Mouse (Mus musculus) thymus, postnatal 0 days (tissue): ENCODE results near the gene Ulk4. TPM values are rescaled to one million over a fixed set of nuclear protein-coding genes. Genes with fewer than 3 reads are reported as not detected.

Experiments
- DNase-seq: peaks from one replicate; pipeline ENCODE4 v3.0.0-alpha.2; 2015; ENCODE audit warnings: low spot score
- polyA plus RNA-seq: library from polyadenylated mRNA; unstranded; fragments of >200 nt; fragmentation: Nextera tagmentation; extraction: Ambion mirVana; gene quantifications from 2 replicates; pipeline ENCODE4 v1.2.1, GENCODE M21; 2015

The Ulk4 gene
- polyA plus RNA-seq, 1 experiment from 2014 or later: 55.5 TPM

- no peak for DNase-seq
These were observed 19.9 kb downstream of the Ulk4 start for GRCm38 (mm10) chr9:121257106-121257505.

- DNase-seq: no peak
These were observed 22.2 kb downstream of the Ulk4 start for GRCm38 (mm10) chr9:121254761-121255160.

DNA sequence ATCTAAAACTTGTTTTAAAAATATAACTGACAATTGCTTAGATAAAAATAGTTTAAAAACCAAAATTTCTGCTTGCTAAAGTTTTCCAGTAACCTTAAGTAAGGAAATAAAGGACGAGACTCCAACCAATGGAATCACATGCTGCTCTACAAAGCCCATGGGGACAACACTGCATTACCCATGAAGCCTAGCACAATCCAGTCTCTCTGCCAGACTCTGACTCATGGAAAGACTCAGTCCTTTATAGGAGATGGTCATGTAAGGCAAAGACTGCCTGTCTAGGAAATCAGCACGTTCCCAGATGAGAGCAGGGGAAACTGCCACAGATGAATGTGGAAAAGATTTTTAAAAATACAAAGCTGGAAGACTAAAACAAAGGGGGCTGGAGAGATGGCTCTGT lies 23.0 kb downstream of the Ulk4 start:
- no peak for DNase-seq

DNA sequence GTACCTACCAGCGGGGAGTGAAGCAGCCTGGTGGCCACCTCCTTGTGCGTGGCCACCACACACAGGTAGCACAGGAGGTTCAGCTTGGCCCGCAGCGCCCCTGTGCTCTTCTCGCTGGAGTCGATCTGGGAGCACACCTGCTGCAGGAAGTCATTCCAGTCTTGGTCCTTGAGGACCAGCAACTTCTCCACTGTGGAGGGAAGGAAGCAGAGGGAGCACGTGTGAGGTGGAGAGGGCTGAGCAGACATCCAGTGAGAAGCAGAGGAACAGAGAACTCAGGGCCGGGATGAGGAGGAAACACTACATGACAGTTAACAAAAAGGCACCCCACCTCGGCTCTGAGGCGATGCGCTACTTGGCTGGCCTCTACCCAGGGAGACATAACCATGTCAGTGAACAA lies 26.1 kb downstream of the Ulk4 start:
- no peak for DNase-seq

GRCm38 (mm10) chr9:121249805-121250204 lies 27.2 kb downstream of the Ulk4 start:
- no peak for DNase-seq

- peak; percentile 85 for DNase-seq
These were observed 28.8 kb downstream of the Ulk4 start for GRCm38 (mm10) chr9:121247956-121248775.

- DNase-seq: no peak
These were observed 29.9 kb downstream of the Ulk4 start for GRCm38 (mm10) chr9:121247047-121247446.

DNA sequence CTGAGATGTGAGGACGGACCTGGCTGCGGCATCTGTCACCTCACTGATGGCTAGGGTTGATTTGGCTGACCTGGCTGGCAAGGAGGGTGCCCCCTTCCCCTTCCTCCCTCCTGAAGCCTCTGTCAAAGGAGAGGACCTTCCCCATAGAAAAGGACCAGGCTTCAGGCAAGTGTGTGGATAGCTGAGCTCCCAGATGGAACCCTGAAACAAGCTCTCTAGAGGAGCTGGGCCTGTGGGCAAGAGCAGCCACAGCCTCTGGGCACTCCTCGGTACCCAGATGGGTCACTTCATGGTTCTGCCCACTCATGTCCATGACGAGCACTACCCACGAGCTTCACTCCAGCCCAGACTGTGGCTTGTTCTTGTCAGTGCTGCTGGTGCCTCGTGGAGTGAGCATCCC lies 34.7 kb downstream of the Ulk4 start:
- no peak for DNase-seq

- no peak for DNase-seq
These were observed 35.2 kb downstream of the Ulk4 start for GRCm38 (mm10) chr9:121241806-121242205.

- DNase-seq: no peak
These were observed 35.6 kb downstream of the Ulk4 start for GRCm38 (mm10) chr9:121241366-121241765.

DNA sequence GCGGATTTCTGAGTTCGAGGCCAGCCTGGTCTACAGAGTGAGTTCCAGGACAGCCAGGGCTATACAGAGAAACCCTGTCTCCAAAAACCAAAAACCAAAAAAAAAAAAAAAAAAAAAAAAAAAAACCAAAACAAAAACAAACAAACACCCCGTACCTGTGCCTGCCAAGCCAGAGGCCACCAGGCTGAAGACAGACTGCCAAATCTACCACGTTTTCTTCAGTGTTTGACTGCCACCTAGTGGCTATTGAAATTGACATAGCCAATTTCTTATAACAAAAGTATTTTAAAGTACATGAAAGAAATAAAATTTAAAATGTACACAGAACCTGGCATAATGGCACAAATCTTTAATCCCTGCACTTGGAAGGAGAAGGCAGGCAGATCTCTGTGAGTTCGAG lies 36.8 kb downstream of the Ulk4 start:
- DNase-seq: peak; percentile 73

- DNase-seq: no peak
These were observed 37.4 kb downstream of the Ulk4 start for GRCm38 (mm10) chr9:121239571-121239970.

DNA sequence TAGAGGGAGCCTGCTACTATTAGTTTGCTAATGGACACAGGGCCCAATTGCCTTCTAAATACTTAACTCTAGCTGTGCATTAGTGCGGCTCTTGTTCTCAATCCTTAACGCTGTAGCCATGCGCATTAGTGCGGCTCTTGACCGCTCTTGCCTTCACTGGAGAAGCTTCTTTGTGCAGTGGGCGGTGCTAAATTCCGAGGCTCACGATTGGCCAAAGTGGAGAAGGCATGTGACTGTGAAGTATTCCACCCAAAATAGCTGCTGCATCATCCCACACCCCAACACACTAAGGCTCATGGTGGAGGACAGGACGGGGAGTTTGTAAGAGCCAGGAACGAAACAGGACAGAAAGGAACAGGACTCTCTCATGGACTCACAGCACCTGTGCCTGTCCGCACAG lies 58.4 kb downstream of the Ulk4 start:
- no peak for DNase-seq

DNA sequence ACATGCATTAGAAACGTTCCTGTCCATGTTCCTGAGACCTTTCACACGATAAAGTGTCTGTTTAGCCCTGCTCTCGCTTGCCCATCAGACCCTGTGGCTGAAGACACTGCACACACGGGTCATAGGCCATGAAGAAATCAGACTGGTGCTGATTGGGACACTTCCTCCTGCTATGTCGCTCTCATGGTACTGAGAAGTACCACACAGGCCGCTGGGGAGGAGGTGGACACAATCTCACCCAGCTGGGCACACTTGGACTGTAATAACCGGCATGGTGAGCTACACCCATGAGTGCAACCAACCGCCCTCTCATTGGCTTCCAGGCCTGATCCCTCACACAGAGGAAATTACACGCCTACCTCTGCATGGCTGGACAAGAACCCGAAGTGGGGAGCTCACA lies 58.8 kb downstream of the Ulk4 start:
- DNase-seq: no peak

GRCm38 (mm10) chr9:121217742-121218141 lies 59.3 kb downstream of the Ulk4 start:
- DNase-seq: no peak

DNA sequence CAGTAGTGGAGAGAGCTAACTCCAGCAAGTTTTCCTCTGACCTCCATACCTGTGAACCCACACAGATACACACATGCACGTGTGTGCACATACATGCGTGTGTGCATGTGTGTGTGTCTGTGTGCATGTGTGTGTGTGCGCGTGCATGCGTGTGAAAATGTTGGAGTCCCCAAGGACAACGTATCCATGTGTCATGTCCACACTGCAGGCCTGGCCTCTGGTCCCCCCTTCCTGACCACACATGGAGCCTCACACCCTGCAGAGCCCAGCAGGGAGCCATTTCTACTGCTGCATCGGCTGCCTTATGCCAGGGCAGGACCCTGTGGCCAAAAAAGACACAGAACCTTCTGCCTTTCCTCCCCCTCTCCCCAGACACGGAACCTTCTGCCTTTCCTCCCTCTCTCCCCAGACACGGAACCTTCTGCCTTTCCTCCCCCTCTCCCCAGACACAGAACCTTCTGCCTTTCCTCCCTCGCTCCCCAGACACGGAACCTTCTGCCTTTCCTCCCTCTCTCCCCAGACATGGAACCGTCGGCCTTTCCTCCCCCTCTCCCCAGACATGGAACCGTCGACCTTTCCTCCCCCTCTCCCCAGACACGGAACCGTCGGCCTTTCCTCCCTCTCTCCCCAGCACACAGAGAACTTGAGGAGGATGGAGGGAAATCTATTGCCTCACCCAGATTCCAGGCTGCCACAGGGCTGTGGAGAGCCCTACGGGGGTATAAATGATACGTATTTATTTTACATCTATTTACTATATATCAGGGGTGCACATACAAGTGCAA lies 60.3 kb downstream of the Ulk4 start:
- no peak for DNase-seq

- DNase-seq: peak; percentile 67
These were observed 61.5 kb downstream of the Ulk4 start for GRCm38 (mm10) chr9:121215349-121216000.

GRCm38 (mm10) chr9:121212322-121212721 lies 64.7 kb downstream of the Ulk4 start:
- DNase-seq: peak; percentile 30

- no peak for DNase-seq
These were observed 72.0 kb downstream of the Ulk4 start for GRCm38 (mm10) chr9:121205046-121205445.

GRCm38 (mm10) chr9:121204149-121204800 lies 72.7 kb downstream of the Ulk4 start:
- no peak for DNase-seq

- no peak for DNase-seq
These were observed 73.3 kb downstream of the Ulk4 start for GRCm38 (mm10) chr9:121203686-121204085.
